Mouse (Mus musculus): ENCODE measurements around the gene Glycam1.
"Not testable (repeated sequence)": the region's sequence is repeated elsewhere in the genome, so short reads cannot be mapped to it uniquely, and the experiment has no call there.

The Glycam1 gene

DNA sequence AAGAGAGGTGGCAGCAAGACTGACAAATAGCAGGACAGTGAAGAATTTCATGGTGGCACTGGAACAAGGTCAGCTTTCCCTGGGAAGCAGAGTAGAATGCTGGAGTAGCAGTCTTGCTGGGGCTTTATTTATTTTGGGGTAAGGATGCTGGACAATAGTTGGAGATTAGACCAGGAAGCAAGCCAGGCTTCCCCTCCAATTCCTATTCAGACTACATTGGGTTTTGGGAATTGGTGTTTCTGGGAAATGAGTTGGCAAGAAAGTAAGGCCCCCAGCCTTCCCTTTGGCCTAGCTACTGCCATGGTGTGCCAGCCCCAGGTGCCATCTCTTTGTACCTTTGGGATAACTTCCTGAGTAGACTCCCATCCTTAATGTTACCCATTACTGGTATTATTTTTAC is at the start of gene Glycam1:
Gene Glycam1 (minus strand): TSS at position 101 of the 400 bp plus-strand sequence.
- no peak for DNase-seq (ENCODE audit: low spot score)

- no peak for DNase-seq (ENCODE audit: low spot score)
Measured at GRCm38 (mm10) chr15:103604481-103604880, 39.6 kb upstream of the Glycam1 start.

- no peak for DNase-seq (ENCODE audit: low spot score)
Measured at GRCm38 (mm10) chr15:103590779-103591178, 25.9 kb upstream of the Glycam1 start.

GRCm38 (mm10) chr15:103587752-103588151 is 22.9 kb upstream of the Glycam1 start:
- DNase-seq (ENCODE audit: low spot score) = not testable (repeated sequence)

GRCm38 (mm10) chr15:103585876-103586275 is 21.0 kb upstream of the Glycam1 start:
- no peak for DNase-seq (ENCODE audit: low spot score)

DNA sequence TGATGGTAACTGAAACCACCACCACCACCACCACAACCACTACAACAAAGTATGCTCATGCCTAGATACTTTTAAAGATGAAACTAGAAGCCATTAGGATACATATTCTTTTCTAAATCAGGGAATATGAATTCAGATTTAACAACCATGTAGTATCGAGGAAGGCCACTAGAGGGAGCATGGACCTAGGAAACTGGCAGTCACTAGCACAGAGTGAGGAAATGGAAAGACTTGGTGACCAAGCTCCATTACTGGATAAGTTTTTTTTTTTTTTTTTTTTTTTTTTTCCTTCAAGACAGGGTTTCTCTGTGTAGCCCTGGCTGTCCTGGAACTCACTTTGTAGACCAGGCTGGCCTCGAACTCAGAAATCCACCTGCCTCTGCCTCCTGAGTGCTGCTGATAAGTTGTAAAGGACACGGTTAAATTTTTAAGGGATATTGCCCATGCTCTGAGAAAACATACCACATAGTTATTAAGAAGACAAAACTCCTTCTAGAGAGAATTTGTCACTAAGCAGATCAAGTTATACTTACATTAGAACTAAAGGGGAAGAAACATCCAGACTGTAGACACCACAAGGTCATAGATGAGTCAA is 12.7 kb downstream of the Glycam1 start:
- DNase-seq (ENCODE audit: low spot score) = peak; percentile 43

DNA sequence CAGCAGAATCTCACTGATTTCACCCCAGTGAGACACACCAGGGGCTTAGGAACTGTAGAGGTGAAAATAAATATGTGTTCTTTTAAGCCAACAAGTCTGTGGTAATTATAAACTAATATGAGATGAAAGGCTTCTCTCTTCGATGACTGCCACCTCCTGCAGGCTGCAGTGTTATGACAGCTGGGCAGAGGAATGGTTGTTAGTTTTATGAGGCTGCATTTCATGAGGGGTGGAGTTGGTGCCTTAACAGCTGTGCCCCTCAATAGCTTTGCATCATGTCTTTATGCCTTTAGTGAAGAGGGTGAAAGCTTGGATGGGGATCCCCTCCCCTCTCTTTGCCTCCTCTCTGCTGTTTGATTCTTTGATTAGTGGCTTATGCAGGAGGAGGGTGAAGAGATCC is 13.8 kb downstream of the Glycam1 start:
- DNase-seq (ENCODE audit: low spot score) = no peak

DNA sequence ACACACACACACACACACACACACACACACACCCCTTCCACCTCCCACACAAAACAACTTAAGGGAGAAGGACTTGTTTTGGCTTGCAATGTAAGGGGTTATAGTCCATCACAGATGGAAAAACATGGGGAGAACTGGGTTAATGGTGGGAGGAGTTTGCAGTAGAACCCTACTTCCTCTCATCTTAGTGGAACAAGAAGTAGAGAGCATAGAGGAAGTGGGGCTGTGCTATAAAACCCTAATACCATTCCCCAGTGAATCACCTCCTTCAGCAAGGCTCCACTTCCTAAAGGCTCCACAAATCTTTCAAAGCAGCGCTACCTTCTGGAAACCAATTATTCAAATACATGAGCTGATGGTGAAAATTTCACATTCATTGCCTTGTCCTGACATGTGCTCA is 15.4 kb downstream of the Glycam1 start:
- DNase-seq (ENCODE audit: low spot score) = no peak

DNA sequence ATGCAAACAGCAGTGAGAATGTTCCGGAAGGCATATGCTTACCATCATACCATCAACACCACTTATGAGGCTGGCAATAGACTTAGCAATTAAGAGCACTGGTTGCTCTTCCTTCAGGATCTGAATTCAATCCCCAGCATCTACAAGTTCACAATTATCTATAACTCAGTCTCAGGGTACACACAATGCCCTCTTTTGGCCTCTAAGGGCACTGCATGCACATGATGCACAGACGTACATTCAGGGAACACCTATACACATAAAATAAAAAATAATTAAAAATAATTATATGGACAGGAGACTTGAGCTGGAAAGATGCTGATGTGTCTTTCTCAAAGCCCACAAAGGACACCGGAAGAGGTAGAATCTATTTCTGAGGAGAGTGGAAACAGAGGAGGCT is 16.9 kb downstream of the Glycam1 start:
- no peak for DNase-seq (ENCODE audit: low spot score)

DNA sequence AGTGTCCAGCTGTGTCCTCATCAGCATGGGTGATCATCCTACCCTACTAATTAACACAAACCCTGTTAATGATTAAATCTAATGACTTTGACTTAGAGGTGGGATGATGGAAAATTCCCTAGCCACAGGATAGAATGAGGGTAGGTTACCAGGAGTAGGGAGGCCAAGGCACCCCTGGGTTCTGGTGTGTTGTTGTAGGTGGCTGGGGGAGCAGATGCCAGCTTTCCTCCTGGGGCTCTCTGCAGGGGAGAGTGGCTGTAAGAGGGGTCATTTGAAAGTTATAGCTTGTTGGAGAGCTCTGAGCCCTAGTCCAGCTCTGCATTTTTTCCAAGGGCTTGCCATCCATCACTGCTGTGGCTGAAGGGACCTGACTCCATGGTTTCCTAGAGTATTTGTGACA is 22.4 kb downstream of the Glycam1 start:
- no peak for DNase-seq (ENCODE audit: low spot score)

DNA sequence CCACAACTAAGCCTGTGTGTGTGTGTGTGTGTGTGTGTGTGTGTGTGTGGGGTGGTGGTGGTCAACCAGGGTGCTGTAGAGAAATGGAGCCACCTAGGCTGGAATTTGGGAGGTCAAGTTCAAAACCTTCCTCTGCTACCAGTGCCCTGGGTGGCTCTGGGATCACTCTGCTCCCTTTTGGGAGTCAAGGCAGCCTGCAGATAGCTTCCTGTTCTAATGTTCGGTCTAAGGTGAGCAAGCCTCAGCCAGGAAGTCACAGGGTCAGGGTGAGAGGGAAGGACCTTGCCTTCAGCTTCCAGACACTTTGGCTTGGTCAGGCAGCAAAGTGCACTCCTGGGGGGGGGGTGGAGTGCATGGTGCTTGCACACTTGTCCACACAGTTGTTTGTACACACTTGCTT is 24.2 kb downstream of the Glycam1 start:
- DNase-seq (ENCODE audit: low spot score) = no peak

- no peak for DNase-seq (ENCODE audit: low spot score)
Measured at GRCm38 (mm10) chr15:103539259-103539658, 25.6 kb downstream of the Glycam1 start.

- peak; percentile 46 for DNase-seq (ENCODE audit: low spot score)
Measured at GRCm38 (mm10) chr15:103537822-103538213, 27.1 kb downstream of the Glycam1 start, which contains the start of gene Ppp1r1a. Gene Ppp1r1a, minus strand, starts transcription at chr15:103538003.

- no peak for DNase-seq (ENCODE audit: low spot score)
Measured at GRCm38 (mm10) chr15:103537011-103537821, 27.7 kb downstream of the Glycam1 start.

DNA sequence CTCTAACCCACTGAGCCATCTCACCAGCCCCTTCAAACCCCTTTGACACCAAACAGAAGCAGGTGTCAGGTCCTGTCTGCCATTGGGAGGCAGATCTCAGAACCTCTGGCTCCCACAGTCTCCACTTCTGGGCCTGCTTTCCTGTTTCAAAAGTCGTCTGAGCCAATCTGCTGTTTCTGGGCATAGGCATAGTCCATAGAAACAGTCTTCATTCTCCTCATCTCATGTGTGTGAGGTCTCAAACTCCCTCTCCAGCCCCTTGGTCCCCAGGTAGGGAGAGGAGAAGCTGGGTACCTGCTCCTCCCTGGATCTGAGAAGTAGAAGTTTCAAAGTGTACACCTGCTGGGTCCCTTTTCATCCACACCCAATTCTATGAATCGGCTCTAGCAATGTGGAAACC is 28.4 kb downstream of the Glycam1 start:
- DNase-seq (ENCODE audit: low spot score) = no peak

DNA sequence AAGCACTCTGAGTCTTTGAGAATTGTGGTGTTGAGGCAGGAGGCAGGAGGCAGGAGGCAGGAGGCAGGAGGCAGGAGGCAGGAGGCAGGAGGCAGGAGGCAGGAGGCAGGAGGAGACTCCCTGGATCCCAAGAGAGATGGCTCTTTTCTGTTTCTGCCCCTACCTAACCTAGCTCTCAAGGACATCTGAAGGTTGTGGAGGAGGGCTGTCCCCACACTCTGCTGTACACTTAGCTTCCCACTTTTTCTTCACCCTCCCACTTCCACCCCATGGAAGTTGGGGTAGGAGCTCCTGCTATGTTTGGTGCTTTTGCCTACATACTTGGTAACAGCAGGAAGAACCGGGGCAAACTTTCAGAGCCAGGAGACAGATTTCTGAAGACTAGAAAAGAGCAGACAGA is 29.1 kb downstream of the Glycam1 start:
- DNase-seq (ENCODE audit: low spot score) = no peak

DNA sequence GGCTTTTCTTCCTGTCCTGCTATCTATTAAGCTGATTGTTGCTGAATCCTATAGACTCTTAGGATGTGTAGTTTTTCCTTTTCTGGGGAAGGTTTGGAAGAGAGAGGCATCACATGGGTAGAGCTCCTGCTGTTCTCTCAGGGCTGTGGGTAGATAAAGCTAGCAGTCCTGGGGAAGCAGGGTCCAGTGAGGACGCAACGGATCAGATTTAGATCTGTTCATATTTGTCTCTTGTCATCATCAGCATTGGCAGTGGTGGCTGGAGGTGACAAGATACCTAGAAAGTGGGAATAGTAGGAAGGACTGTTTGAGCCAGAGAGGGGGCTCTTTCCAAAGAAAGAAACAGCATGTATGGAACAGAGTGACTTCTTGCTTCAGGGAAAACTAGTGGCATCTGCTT is 29.9 kb downstream of the Glycam1 start:
- DNase-seq (ENCODE audit: low spot score) = no peak

DNA sequence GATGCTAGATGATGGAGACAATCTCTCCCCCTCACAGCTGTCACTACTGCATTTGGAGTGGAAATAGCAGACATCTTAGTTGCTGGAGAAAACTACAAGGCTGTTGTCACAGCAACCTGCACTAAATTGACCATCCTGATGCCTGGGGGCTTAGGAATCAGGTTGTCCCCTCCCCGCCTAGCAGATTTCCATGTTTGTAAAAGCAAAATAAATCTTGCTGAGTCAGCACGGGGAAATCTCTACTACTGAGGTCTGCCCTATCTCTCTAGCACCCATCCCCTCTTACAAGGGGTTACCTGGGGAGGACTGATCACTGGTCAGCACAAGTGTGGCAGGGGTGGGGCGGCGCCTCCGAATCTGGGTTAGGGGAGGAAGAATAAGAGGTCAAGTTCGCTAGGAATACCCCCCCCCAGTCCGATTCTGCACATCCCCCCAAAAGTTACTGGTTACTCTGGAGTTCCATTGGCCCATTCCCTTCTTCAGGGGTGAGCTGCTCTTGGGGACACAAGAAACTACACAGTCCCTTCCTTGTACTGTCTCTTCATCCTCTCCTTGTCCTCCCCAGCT is 30.7 kb downstream of the Glycam1 start:
- no peak for DNase-seq (ENCODE audit: low spot score)

DNA sequence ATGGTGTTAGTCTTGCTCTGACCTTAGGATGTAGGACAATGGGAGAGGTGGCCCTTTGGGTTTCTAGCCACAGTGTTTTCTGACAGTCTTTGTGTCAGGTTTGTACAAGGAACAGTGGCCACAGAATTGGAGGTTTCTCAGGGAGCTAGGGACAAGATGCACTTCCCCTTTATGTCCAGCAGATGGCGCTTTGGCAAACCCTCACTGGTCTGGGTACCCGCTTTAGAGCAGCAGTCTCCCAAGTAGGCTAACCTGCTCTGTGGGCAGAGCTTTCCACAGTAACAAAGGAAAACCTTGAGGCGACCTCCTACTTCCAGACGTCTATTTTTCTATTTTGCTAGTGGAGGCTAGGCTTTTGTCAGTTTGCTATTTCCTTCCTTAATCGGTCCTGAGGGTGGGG is 34.5 kb downstream of the Glycam1 start:
- peak; percentile 48 for DNase-seq (ENCODE audit: low spot score)

DNA sequence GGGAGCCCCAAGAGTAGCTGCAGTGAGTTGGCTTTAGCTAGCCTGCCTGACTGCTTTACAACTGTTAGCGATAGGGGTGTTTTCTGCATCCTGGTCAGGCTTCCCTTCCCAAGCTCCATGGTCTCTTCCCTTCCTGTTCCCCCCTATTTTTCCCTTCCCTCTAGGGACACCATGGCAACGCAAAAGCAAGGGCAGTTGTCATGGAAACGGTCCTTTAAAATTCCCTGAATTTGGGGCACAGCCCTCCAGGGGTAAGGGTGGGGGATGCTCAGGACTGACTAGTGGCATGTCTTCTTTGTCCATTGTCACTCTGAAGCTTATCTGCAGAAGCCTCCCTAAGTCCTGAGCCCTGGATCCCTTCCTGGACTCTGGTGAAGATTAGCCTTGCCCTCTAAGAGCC is 41.7 kb downstream of the Glycam1 start:
- DNase-seq (ENCODE audit: low spot score) = no peak

- DNase-seq (ENCODE audit: low spot score) = no peak
Measured at GRCm38 (mm10) chr15:103522458-103523099, 42.3 kb downstream of the Glycam1 start.
